Mouse (Mus musculus): ENCODE measurements around the gene Dffa. TPM values are rescaled to one million over a fixed set of nuclear protein-coding genes. Genes with fewer than 3 reads are reported as not detected.

Gene Dffa
- total RNA-seq, 1 experiment = 15.2 TPM

DNA sequence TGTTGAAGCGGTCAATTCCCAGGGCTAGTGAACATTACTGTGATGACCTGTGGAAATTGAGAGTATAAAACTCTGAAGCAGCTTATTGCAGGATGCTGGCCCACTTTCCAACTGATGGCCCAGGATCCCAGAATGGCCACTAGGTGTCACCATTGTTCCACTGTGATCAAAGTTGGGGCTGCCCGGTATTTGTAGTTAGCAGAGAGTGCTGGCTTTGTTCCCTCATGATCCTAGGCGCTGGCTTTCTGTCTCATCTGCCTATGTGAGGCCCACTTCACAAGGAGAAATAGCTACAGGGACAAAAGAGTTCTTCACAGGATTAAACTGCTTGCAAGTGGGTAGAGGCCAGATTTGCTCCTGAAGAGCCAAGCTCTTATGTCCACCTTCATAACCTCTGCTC, 40.5 kb downstream of the Dffa start:
- no peak overlapping the region for H3K27ac ChIP-seq (ENCODE audit: insufficient read depth, low read depth, low read length, poor library complexity, severe bottlenecking)
- peaks cover 3% of the 10 kb centered on the region; the same call in 1 of the 2 replicates for H3K36me3 ChIP-seq (ENCODE audit: control insufficient read depth, insufficient read depth, low read length, poor library complexity, severe bottlenecking)
- peak; percentile 73 for DNase-seq (ENCODE audit: low read depth, low spot score)
- no peak overlapping the region for H3K9ac ChIP-seq (ENCODE audit: insufficient read depth, low read depth, low read length, poor library complexity, severe bottlenecking)
- TF ChIP-seq HCFC1 (IDR thresholded peaks at IDR 0.05; ENCODE audit: borderline replicate concordance, insufficient read depth, low read length) (no peak), MAFK (IDR thresholded peaks at IDR 0.05; ENCODE audit: insufficient read depth, low read depth, low read length) (no peak), CHD2 (IDR thresholded peaks at IDR 0.05; ENCODE audit: low read depth, low read length) (no peak), ZC3H11A (IDR thresholded peaks at IDR 0.05; ENCODE audit: borderline replicate concordance, low read depth, low read length) (peak; percentile 86), ZNF384 (IDR thresholded peaks at IDR 0.05; ENCODE audit: low read depth, low read length) (no peak)
- H3K9me3 ChIP-seq (ENCODE audit: control insufficient read depth, insufficient read depth, low read depth, low read length) = no peaks in the 10 kb centered on the region
- H3K4me1 ChIP-seq (ENCODE audit: control insufficient read depth in 2 of 2, insufficient read depth in 2 of 2, low read length in 2 of 2, poor library complexity in 1 of 2) = peaks cover 0 to 3% of the 10 kb centered on the region in 2 experiments; a peak in 1 of 4 replicates
- in situ Hi-C loops (cut with MboI; ENCODE audit: low sequenced_read_pairs in 2 of 2, unreplicated experiment in 2 of 2) = no loop called here
- no peak overlapping the region for H3K4me3 ChIP-seq (ENCODE audit: insufficient read depth in 1 of 2, low read depth in 1 of 2, low read length in 2 of 2, poor library complexity in 1 of 2, severe bottlenecking in 1 of 2)

DNA sequence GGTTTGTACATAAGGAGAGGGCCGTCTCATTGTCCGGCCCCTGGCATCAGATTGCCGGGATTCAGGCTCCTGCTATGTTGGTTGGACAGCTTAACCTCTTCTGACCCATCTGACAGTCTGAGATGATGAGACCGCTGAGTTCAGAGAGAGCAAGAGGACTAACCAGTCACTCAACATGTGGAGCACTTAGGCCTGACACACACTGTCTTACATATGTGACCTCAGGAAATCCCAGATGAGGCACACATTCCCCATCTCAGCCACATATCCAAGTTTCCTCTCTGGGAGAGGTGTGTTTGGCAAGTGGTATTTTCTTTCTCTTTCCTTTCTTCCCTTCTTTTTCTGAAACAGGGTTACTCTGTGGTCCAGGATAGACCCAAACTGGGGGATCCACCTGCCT, 41.2 kb downstream of the Dffa start:
- no peak for DNase-seq (ENCODE audit: low read depth, low spot score)
- H3K27ac ChIP-seq (ENCODE audit: insufficient read depth, low read depth, low read length, poor library complexity, severe bottlenecking) = no peak overlapping the region
- in situ Hi-C loops (cut with MboI; ENCODE audit: low sequenced_read_pairs in 2 of 2, unreplicated experiment in 2 of 2) = no loop called here

GRCm38 (mm10) chr4:149147528-149147927, 43.6 kb downstream of the Dffa start:
- H3K9me3 ChIP-seq (ENCODE audit: control insufficient read depth, insufficient read depth, low read depth, low read length) = no peaks in the 10 kb centered on the region
- TF ChIP-seq MAFK (IDR thresholded peaks at IDR 0.05; ENCODE audit: insufficient read depth, low read depth, low read length) = no peak
- no peak for TF ChIP-seq CHD2 (IDR thresholded peaks at IDR 0.05; ENCODE audit: low read depth, low read length)
- TF ChIP-seq HCFC1 (IDR thresholded peaks at IDR 0.05; ENCODE audit: borderline replicate concordance, insufficient read depth, low read length) = no peak
- no peak for TF ChIP-seq ZC3H11A (IDR thresholded peaks at IDR 0.05; ENCODE audit: borderline replicate concordance, low read depth, low read length)
- TF ChIP-seq ZNF384 (IDR thresholded peaks at IDR 0.05; ENCODE audit: low read depth, low read length) = no peak
- H3K27ac ChIP-seq (ENCODE audit: insufficient read depth, low read depth, low read length, poor library complexity, severe bottlenecking) = no peak overlapping the region
- peaks cover 0 to 3% of the 10 kb centered on the region in 2 experiments; a peak in 1 of 4 replicates for H3K4me1 ChIP-seq (ENCODE audit: control insufficient read depth in 2 of 2, insufficient read depth in 2 of 2, low read length in 2 of 2, poor library complexity in 1 of 2)
- no peak for DNase-seq (ENCODE audit: low read depth, low spot score)
- peaks cover 29% of the 10 kb centered on the region for H3K36me3 ChIP-seq (ENCODE audit: control insufficient read depth, insufficient read depth, low read length, poor library complexity, severe bottlenecking)
- in situ Hi-C loops (cut with MboI; ENCODE audit: low sequenced_read_pairs in 2 of 2, unreplicated experiment in 2 of 2) = no loop called here
- no peak overlapping the region for H3K9ac ChIP-seq (ENCODE audit: insufficient read depth, low read depth, low read length, poor library complexity, severe bottlenecking)
- no peak overlapping the region for H3K4me3 ChIP-seq (ENCODE audit: insufficient read depth in 1 of 2, low read depth in 1 of 2, low read length in 2 of 2, poor library complexity in 1 of 2, severe bottlenecking in 1 of 2)

More for the DNA sequence above, 41.2 kb downstream of the Dffa start:
- Histone ChIP-seq H3K36me3 (ENCODE audit: control insufficient read depth, insufficient read depth, low read length, poor library complexity, severe bottlenecking) (peaks cover 9% of the 10 kb centered on the region), H3K9me3 (ENCODE audit: control insufficient read depth, insufficient read depth, low read depth, low read length) (no peaks in the 10 kb centered on the region), H3K4me1 (ENCODE audit: control insufficient read depth in 2 of 2, insufficient read depth in 2 of 2, low read length in 2 of 2, poor library complexity in 1 of 2) (peaks cover 0 to 3% of the 10 kb centered on the region in 2 experiments; a peak in 1 of 4 replicates), H3K9ac (ENCODE audit: insufficient read depth, low read depth, low read length, poor library complexity, severe bottlenecking) (no peak overlapping the region), H3K4me3 (ENCODE audit: insufficient read depth in 1 of 2, low read depth in 1 of 2, low read length in 2 of 2, poor library complexity in 1 of 2, severe bottlenecking in 1 of 2) (no peak overlapping the region)
- TF ChIP-seq ZC3H11A (IDR thresholded peaks at IDR 0.05; ENCODE audit: borderline replicate concordance, low read depth, low read length) (no peak), HCFC1 (IDR thresholded peaks at IDR 0.05; ENCODE audit: borderline replicate concordance, insufficient read depth, low read length) (no peak), CHD2 (IDR thresholded peaks at IDR 0.05; ENCODE audit: low read depth, low read length) (no peak), ZNF384 (IDR thresholded peaks at IDR 0.05; ENCODE audit: low read depth, low read length) (no peak), MAFK (IDR thresholded peaks at IDR 0.05; ENCODE audit: insufficient read depth, low read depth, low read length) (no peak)

- Histone ChIP-seq H3K9ac (ENCODE audit: insufficient read depth, low read depth, low read length, poor library complexity, severe bottlenecking) (no peak overlapping the region), H3K4me1 (ENCODE audit: control insufficient read depth in 2 of 2, insufficient read depth in 2 of 2, low read length in 2 of 2, poor library complexity in 1 of 2) (peaks cover 0 to 3% of the 10 kb centered on the region in 2 experiments; a peak in 1 of 4 replicates), H3K4me3 (ENCODE audit: insufficient read depth in 1 of 2, low read depth in 1 of 2, low read length in 2 of 2, poor library complexity in 1 of 2, severe bottlenecking in 1 of 2) (no peak overlapping the region), H3K9me3 (ENCODE audit: control insufficient read depth, insufficient read depth, low read depth, low read length) (no peaks in the 10 kb centered on the region), H3K36me3 (ENCODE audit: control insufficient read depth, insufficient read depth, low read length, poor library complexity, severe bottlenecking) (peaks cover 34% of the 10 kb centered on the region), H3K27ac (ENCODE audit: insufficient read depth, low read depth, low read length, poor library complexity, severe bottlenecking) (no peak overlapping the region)
- TF ChIP-seq ZC3H11A (IDR thresholded peaks at IDR 0.05; ENCODE audit: borderline replicate concordance, low read depth, low read length) (no peak), CHD2 (IDR thresholded peaks at IDR 0.05; ENCODE audit: low read depth, low read length) (no peak), HCFC1 (IDR thresholded peaks at IDR 0.05; ENCODE audit: borderline replicate concordance, insufficient read depth, low read length) (no peak), MAFK (IDR thresholded peaks at IDR 0.05; ENCODE audit: insufficient read depth, low read depth, low read length) (no peak), ZNF384 (IDR thresholded peaks at IDR 0.05; ENCODE audit: low read depth, low read length) (0 out of 2 replicates have a peak, but pooled peaks have one; percentile 20)
- no peak for DNase-seq (ENCODE audit: low read depth, low spot score)
- in situ Hi-C loops (cut with MboI; ENCODE audit: low sequenced_read_pairs in 2 of 2, unreplicated experiment in 2 of 2) = no loop called here
These were observed 44.1 kb downstream of the Dffa start for GRCm38 (mm10) chr4:149148084-149148483.

All from ES-E14 (cell line).